Mouse (Mus musculus) olfactory bulb, adult 2 months (tissue): ENCODE measurements around the gene Ifngr2.

ENCODE experiments used
- CTCF ChIP-seq: fragments of 200-500 bp; IDR thresholded peaks from 2 replicates; pipeline ENCODE4 v1.5.1; 2012; ENCODE audit warnings: low read depth, mild to moderate bottlenecking, low read length, moderate library complexity; ENCODE audit not compliant: insufficient read depth
- POLR2A ChIP-seq: fragments of 200-500 bp; IDR thresholded peaks from 2 replicates; pipeline ENCODE4 v1.6.1; 2012; ENCODE audit warnings: mild to moderate bottlenecking, low read depth, low read length, moderate library complexity; ENCODE audit not compliant: insufficient read depth

GRCm38 (mm10) chr16:91546391-91546835 is 459 bp upstream of the Ifngr2 start:
- no peak for TF ChIP-seq CTCF
- no peak for TF ChIP-seq POLR2A
